Mouse (Mus musculus) cortical plate, adult 2 months (tissue): ENCODE measurements at regions not wholly inside any gene's neighbourhood (a gene's known extent, or its start where the extent isn't known, plus 50 kb on each side); places are given as distances from the start of the nearest gene placed in this dataset.

Experiments
- H3K27ac ChIP-seq: fragments of 200-500 bp; 2 replicates; pipeline ENCODE4 v1.5.1; 2012; ENCODE audit warnings: low read length, control low read depth, inconsistent platforms; ENCODE audit not compliant: insufficient read depth
- H3K4me1 ChIP-seq: fragments of 200-500 bp; 2 replicates; pipeline ENCODE4 v1.6.1; 2011; ENCODE audit warnings: low read length; ENCODE audit not compliant: control insufficient read depth, insufficient read depth
- H3K4me3 ChIP-seq: fragments of 200-500 bp; 2 replicates; pipeline ENCODE4 v1.5.1; 2011; ENCODE audit warnings: mild to moderate bottlenecking, low read length, control low read depth; ENCODE audit not compliant: insufficient read depth
- CTCF ChIP-seq: fragments of 200-500 bp; IDR thresholded peaks from 2 replicates; pipeline ENCODE4 v1.5.1; 2011; ENCODE audit warnings: mild to moderate bottlenecking, control low read depth, low read length; ENCODE audit not compliant: insufficient read depth; ENCODE audit errors: extremely low read depth
- POLR2A ChIP-seq: fragments of 200-500 bp; IDR thresholded peaks from 2 replicates; pipeline ENCODE4 v1.6.1; 2011; ENCODE audit warnings: mild to moderate bottlenecking, low read length, control low read depth; ENCODE audit not compliant: insufficient read depth; ENCODE audit errors: extremely low read depth

GRCm38 (mm10) chr4:62807926-62808552 is 157.3 kb upstream of the Zfp618 start:
- Histone ChIP-seq H3K4me1 (no peaks in the 10 kb centered on the region), H3K27ac (no peak overlapping the region), H3K4me3 (no peak overlapping the region)
- TF ChIP-seq CTCF (no peak), POLR2A (no peak)

DNA sequence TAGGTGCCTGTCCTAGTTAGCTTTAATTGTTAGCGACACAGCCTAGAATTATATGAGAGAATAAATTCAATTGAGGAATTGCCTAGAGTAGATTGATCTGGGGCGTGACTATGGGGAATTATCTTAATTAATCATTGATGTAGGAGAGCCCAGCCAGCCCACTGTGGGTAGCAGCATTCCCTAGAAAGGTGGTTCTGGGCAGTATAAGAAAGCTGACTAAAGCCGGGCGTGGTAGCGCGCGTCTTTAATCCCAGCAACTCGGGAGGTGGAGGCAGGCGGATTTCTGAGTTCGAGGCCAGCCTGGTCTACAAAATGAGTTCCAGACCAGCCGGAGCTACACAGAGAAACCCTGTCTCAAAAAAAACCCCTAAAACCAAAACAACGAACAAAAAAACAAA is 156.8 kb upstream of the Zfp618 start:
- no peak overlapping the region for H3K27ac ChIP-seq
- TF ChIP-seq POLR2A (no peak), CTCF (no peak)
- no peak overlapping the region for H3K4me3 ChIP-seq
- H3K4me1 ChIP-seq, result no peaks in the 10 kb centered on the region

DNA sequence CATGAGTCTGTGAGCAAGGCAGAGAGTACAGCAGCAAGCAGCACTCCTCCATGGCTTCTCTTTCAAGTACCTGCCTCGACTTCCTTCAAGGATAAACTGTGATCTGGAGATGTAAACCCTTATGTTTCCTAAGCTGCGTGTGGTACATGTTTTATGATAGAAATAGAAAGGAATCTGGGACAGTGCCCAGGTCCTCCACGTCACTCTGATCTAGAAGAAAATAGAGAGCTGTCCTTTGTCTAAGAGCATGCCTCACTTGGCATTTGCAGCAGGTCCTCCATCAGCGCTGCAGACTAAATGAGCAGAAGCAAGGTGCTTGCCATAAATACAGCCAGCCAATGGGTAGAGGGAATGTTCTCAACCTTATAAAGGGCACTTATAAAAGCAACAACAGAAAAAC is 156.3 kb upstream of the Zfp618 start:
- TF ChIP-seq POLR2A (no peak), CTCF (no peak)
- H3K4me3 ChIP-seq, result no peak overlapping the region
- H3K4me1 ChIP-seq, result no peaks in the 10 kb centered on the region
- no peak overlapping the region for H3K27ac ChIP-seq

DNA sequence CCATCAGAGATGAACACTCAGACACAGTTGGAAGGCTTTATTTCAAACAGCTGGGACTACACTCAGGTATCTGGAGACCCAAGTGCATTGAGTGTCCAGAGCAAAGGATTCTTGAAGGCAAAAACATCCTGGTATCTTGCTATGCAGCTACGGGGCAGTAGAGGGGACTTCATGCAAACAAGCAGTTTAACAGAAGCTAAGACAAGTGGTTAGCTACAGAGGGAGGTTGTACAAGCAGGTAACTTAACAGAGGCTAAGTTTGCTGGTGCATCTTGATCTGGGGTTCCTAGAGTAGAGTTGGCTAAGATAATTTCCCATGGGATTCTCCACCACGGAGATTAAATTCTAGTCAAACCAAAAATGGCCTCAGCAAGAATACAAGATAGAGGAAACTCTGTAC is 145.5 kb upstream of the Zfp618 start:
- H3K4me1 ChIP-seq, result no peaks in the 10 kb centered on the region
- no peak overlapping the region for H3K27ac ChIP-seq
- H3K4me3 ChIP-seq, result no peak overlapping the region
- TF ChIP-seq CTCF, result no peak

GRCm38 (mm10) chr4:62821288-62821687 is 144.1 kb upstream of the Zfp618 start:
- TF ChIP-seq CTCF, result no peak
- TF ChIP-seq POLR2A, result no peak
- no peaks in the 10 kb centered on the region for H3K4me1 ChIP-seq
- H3K4me3 ChIP-seq, result no peak overlapping the region
- H3K27ac ChIP-seq, result no peak overlapping the region

DNA sequence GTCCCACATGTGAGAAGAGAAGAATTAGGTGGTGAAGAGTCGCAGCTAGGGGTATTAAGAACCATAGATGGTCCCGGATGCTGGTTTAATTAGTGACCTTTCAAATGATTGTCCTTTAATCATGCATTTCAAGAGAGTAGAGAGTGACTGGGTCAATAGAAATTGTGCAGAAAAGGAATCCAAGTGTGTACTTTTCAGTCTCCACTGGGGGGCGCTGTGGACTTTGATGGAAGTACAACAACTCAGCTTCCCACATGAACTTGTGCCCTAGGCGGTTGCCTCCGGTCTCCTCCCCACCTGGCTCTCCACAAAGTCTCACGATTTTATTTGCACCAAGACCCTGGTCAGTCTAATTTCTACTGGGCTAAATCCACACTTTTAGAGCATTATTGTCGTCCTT is 142.8 kb upstream of the Zfp618 start:
- Histone ChIP-seq H3K4me3 (no peak overlapping the region), H3K4me1 (no peaks in the 10 kb centered on the region), H3K27ac (no peak overlapping the region)
- TF ChIP-seq CTCF (peak; percentile 39; the same call in 1 of the 2 replicates), POLR2A (no peak)

DNA sequence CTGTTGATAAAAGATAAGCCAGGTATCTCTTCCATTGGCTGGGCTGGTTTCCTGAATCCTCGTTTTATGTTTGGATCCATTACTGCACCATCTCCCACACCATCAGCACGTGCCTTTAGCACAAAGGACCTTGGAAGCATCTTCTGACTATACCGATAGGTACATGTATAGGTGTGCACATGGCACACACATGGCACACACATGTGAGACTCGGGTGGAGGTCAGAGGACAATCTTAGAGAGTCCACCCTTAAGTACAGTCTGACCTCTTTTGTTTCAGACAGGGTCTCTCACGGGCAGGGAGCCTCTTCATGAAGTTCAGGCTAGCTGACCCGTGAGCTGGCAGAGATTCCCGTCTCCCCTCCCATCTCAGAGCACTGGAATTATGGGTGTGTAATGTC is 142.3 kb upstream of the Zfp618 start:
- TF ChIP-seq POLR2A (no peak), CTCF (no peak)
- no peak overlapping the region for H3K4me3 ChIP-seq
- no peak overlapping the region for H3K27ac ChIP-seq
- no peaks in the 10 kb centered on the region for H3K4me1 ChIP-seq

DNA sequence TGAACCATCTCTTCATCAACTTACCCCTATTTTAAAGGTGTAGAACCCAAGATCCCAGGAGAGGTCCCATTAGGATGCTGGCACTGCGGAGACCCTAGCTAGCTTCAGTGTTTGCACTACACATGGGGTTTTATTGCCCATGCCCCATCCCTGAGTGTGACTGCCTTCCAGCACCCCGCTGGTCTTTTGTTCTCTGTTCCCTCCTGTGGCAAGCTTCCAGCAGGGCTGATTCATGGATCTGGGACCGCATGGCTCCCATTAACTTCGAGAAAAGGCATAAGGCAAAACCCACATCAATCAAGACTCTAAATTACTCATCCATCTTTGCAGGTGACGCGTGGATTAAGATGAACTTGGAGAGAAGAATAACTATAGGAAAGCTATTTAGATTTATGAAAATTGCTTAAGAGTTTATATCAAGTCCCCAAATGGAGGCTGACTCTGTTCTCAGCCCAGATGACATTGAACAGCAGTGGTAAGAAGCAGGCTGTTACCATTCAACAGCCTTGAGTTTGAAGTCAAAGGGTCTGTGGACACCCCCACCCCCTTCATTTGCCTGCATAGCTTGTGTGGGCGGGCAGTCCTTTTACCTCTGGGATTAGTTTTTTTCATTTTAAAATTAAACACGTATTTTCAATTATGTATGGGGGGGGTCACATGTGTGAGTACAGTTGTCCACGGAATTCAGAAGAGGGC is 141.7 kb upstream of the Zfp618 start:
- no peak overlapping the region for H3K27ac ChIP-seq
- no peak overlapping the region for H3K4me3 ChIP-seq
- no peak for TF ChIP-seq POLR2A
- no peak for TF ChIP-seq CTCF
- H3K4me1 ChIP-seq, result no peaks in the 10 kb centered on the region

DNA sequence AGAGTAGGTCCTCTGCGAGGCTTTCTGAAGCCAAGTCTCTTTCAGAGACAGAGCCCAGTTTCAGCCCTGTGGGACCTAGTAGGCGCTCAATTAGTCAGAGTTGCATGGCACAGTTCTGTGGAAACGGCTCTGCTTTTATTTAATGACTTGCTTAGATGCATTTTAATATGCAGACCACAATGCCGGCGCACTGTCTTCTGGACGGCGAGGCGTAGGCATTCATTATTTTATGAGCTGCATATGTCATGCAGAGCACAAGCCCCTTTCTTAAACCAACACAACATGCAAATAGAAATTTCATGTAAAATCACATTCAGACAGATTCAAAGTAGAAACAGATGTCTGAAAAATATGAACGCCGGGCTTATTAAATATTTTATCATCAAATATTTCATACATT is 140.8 kb upstream of the Zfp618 start:
- Histone ChIP-seq H3K4me3 (no peak overlapping the region), H3K27ac (no peak overlapping the region), H3K4me1 (no peaks in the 10 kb centered on the region)
- TF ChIP-seq POLR2A (no peak), CTCF (no peak)

DNA sequence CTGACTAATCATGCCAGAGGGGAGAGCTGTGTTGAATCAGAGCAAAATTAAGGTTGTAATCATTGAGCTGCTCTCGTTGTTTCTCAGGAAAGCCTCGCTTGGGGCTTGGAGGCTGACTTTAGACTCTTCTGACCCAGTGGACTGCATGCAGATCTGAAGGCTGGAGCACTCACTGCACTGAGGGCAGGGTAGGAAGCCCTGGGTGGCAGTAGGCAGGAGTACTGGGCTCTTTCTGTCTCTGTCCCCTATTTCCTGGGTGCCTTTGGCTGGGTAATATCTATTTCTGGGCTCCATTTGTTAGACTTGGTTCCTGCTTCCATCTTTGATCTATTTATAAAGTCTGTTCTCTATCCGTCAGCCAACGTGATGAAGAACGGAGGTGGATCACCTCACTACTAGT is 140.1 kb upstream of the Zfp618 start:
- no peak overlapping the region for H3K27ac ChIP-seq
- H3K4me1 ChIP-seq, result no peaks in the 10 kb centered on the region
- no peak overlapping the region for H3K4me3 ChIP-seq
- TF ChIP-seq CTCF (no peak), POLR2A (no peak)

GRCm38 (mm10) chr4:62828963-62829362 is 136.4 kb upstream of the Zfp618 start:
- TF ChIP-seq POLR2A, result no peak
- no peak for TF ChIP-seq CTCF
- H3K4me1 ChIP-seq, result no peaks in the 10 kb centered on the region
- no peak overlapping the region for H3K27ac ChIP-seq
- H3K4me3 ChIP-seq, result no peak overlapping the region
